Mouse (Mus musculus): ENCODE measurements around the gene Adk.
"Not testable (repeated sequence)": the region's sequence is repeated elsewhere in the genome, so short reads cannot be mapped to it uniquely, and the experiment has no call there.

Gene Adk

GRCm38 (mm10) chr14:21485961-21486520 lies 433.7 kb downstream of the Adk start:
- no peak for DNase-seq (ENCODE audit: low spot score)

DNA sequence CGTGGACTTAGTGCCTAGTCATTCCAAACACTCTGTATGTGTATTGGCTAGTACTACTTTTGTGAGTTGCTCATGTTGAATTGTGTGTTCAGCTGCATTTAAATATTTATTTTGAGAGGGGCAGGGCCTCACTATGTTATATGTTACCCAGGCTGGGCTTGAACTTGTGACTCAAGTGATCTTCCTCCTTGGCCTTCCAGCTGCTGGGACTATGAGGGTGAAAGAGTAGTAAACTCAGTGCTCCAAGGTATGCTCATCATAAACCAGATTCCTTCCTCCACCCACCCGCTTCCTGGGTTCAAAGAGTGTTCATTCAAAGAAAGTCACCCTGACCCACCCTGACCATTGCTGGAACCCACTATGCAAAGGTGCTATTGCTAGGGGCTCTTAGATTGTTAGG lies 434.8 kb downstream of the Adk start:
- not testable (repeated sequence) for DNase-seq (ENCODE audit: low spot score)

DNA sequence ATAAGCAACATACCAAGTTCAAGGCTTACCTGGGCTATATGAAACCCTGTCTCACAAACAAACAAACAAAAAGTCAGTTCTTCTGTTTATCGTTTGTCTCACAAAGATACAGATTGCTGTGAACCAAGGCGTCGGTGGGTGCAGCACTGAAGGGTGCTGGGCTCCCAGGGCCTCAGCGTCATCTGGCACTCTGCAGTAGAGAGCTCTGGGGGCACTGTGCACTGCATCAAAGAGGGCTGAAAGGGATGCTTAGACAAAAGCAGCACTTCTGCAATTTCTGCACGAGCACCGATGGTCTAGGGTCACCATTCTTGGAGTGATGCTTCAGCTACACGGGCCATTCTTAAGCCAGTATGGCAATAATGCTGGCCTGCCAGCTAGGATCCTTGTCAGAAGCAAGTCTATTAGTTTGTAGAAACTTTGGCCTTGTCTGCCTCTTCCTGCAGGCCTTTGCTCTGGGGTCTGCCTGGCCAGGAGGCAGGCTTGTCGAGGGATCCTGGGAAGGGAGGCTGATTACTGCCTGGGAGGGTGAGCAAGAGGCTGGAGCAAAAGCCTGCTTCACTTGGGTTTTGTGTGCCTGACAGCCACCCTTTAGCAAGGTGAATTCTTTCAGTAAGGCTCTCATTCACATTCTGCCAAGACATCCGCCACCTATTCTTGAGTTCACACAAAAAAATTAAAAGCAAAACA lies 436.2 kb downstream of the Adk start:
- DNase-seq (ENCODE audit: low spot score) = not testable (repeated sequence)

DNA sequence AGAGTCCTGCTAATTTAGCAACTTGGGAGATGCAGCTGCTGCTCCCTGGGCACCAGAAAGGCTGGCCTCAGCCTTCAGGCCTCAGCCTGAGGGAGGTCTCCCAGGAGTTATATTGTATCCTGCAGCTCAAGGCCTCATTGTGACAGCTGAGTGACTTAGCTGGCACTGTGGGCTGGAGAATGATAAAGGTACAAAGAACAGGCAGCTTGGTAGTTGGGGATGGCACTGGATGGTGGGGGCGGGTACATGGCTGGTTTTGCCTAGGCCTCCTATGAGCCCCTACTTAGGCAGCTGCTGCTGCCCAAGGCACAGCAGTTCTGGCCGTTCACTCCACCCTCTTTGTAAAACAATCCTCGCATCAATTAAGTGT lies 436.7 kb downstream of the Adk start:
- no peak for DNase-seq (ENCODE audit: low spot score)

- DNase-seq (ENCODE audit: low spot score) = no peak
Measured at GRCm38 (mm10) chr14:21490141-21490540, 437.8 kb downstream of the Adk start.

All from yolk sac, embryonic 10.5 days (tissue).